Mouse (Mus musculus): ENCODE measurements around the gene 4930556J24Rik.
"Not testable (repeated sequence)": the region's sequence is repeated elsewhere in the genome, so short reads cannot be mapped to it uniquely, and the experiment has no call there.

DNA sequence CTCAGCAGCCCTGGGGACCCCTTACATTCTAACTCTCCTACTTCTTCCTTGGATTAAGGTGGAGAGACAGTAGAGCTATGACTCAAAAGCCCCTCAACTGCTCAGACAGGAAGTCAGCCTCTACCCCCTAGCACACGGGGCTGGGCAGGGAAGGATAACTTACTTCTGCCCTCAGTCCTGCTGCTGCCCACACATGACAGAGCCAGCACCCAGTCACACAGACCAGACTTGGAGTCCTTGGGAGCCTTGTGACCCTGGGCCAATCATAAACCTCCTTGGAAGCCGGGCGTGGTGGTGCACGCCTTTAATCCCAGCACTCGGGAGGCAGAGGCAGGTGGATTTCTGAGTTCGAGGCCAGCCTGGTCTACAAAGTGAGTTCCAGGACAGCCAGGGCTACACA lies 65.1 kb downstream of the 4930556J24Rik start:
- TF ChIP-seq HCFC1 (IDR thresholded peaks at IDR 0.05; ENCODE audit: borderline replicate concordance, insufficient read depth, low read length); ZNF384 (IDR thresholded peaks at IDR 0.05; ENCODE audit: low read depth, low read length); CHD2 (IDR thresholded peaks at IDR 0.05; ENCODE audit: low read depth, low read length); ZC3H11A (IDR thresholded peaks at IDR 0.05; ENCODE audit: borderline replicate concordance, low read depth, low read length); MAFK (IDR thresholded peaks at IDR 0.05; ENCODE audit: insufficient read depth, low read depth, low read length): not testable (repeated sequence)

Data from ES-E14 (cell line).